Mouse (Mus musculus) adrenal gland, adult 2 months (tissue): ENCODE measurements around the gene Vamp3. TPM values are rescaled to one million over a fixed set of nuclear protein-coding genes. Genes with fewer than 3 reads are reported as not detected.
"Not testable (repeated sequence)": the region's sequence is repeated elsewhere in the genome, so short reads cannot be mapped to it uniquely, and the experiment has no call there.

ENCODE experiments used
- DNase-seq: peaks from one replicate; pipeline ENCODE4 v3.0.0; 2021
- polyA plus RNA-seq: library from polyadenylated mRNA; depleted of rRNA; stranded (reverse); fragments of >200 nt; gene quantifications from 2 replicates; pipeline ENCODE4 v1.2.3, GENCODE M21; 2012; rRNA removed
- total RNA-seq, 2 experiments: library from RNA; stranded (reverse); gene quantifications; 2 replicates each; pipeline ENCODE4 v1.2.3; 2021

Vamp3 gene
- total and polyA plus RNA-seq, 3 experiments = 12.7 to 67.0 (median 63.6) TPM

DNA sequence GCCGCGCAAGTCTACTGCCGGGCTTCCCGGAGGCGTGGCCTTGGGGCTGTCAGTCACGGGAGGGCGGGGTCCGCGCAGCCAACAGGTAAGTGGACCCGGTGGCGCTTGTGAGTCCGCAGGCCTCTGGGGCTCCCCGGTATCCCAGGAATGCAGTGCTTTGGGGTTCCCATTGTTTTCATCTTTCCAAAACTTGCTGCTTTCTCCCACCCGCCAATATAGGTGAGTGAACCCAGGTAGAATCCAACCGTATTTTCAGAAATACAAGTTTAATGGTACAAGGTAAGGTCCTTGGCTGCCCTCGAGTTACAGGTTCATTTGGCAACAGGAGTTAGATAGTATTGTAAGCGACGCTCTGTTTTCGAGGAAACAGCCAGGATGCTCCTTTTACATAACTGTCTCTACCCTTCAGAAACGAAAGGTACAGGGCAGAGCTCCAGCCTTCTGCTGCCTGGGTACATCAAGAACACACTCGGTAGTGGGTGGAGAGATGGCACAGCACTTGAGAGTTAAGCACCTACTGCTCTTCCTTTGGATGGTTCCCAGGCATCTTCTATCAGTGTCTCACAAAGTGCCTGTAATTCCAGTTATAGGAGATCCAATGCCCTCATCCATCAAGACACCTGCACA lies 12.7 kb downstream of the Vamp3 start:
- no peak for DNase-seq

DNA sequence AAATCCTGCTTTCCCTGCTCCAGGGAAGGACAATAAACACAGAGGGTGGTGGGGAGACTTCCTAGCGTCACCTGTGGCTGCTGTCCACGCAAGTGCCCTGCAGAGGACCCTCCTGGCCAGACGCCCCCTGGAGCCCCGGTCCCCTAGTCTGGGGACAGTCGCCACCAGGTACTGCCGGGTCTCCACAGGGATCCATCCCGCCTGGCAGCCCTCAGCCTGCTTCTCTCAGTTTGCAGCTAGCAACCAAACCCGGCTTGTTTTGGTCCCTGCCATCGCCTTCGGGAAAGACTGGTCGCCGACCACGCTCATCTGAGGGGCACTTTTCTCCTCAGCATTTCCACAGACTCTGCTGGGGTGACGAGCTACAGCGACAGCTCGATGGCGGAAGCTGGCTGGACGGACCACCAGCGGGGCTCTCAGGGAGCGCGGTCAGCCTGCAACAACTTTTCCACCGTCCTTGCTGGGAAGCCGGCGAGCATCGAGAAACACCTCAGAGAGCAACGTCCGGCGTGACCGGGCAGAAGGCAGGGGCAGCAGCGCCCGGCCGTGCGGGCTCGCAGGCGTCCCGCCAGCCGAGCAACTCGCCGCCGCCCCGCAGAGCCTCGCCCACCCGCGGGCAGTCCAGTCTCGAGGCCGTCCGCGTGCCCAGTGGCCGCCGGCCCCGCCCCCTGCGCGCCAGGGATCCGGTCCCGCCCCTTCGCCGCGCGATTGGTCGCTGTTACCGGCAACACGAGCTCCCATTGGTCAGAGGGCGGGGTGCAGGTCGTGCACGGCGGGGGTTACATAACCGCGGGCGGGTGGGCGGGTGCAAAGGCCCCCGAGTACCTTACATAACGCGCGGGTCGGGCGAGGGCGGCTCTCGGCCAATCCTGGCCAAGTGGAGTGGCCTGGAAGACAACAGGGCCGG lies 13.5 kb downstream of the Vamp3 start, which contains the start of gene Per3:
Gene Per3, minus strand, starts transcription at position 629 of the 907 bp plus-strand sequence.
- peak; percentile 99 for DNase-seq

DNA sequence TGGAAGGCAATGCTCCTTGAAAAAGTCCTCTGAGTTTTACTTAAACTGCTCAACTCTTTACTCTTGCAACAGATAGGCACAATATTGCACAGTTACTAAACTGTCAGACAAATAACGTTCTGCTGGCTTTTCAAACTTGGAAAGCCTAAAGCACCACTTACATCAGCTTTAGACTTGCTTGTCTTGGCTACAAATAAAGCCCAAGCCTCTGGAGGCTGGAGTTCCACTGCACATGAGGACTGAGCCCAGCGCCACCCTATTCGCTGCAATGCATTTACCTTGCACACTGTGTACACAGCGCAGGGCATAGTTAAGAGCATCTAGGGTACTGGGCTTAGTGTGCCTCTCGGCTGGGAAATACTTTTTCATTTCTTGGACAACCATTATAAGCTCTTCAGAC lies 14.5 kb downstream of the Vamp3 start:
- peak; percentile 25 for DNase-seq

DNA sequence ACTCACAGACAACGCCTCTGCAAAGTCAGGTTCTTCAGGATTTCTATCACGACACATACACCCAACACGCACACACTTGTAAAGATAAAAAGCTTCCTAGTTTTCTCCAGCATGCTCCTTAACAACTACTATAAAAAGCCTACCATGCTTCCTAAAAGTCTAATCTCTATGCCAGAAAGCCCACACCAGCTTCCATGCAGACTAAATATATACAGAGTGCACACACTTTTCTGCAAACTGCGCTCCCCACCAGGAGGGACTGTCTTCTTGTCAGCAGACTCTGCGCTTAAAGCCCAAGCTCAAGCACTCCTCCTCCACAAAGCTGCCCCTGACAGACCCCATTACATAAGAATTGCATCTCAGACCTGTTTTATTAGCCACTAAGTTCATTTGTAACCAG lies 16.3 kb downstream of the Vamp3 start:
- DNase-seq = no peak

DNA sequence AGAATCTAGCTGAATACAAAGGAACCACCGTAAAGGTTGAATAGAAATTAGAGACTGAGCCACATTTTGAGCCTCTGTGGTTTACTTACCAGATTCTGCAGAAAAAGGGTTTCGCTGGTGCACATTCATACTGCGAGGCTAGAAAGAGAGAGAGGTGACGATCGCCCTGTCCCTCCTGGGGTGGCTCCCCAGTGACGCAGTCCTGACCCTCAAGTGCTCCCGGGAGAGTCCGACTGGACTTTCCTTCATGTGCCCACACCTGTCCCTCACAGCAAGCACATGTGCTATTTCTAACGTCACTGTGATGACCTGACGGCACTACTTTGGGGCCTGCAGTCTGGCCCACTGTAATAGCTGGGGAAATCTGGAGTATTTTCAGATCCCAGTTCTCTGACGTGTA lies 20.0 kb downstream of the Vamp3 start:
- DNase-seq = no peak

DNA sequence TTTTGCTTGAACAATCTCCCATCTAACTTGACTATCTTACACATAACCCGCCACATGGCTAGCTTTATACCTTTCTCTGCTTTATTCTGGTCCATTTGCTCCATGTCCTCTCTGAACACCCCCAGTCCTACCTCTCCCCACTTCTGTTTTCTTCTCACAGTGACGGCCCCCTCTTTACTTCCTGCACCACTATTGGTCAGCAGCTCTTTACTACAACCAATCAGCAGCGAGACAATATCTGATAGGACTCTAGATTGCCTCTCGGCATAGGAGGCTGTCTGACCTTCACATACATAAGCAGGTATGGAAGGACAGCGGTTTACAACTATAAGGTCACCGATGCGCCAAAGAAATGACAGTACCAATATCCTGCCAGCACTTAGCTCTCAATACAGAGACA lies 21.2 kb downstream of the Vamp3 start:
- DNase-seq = no peak

DNA sequence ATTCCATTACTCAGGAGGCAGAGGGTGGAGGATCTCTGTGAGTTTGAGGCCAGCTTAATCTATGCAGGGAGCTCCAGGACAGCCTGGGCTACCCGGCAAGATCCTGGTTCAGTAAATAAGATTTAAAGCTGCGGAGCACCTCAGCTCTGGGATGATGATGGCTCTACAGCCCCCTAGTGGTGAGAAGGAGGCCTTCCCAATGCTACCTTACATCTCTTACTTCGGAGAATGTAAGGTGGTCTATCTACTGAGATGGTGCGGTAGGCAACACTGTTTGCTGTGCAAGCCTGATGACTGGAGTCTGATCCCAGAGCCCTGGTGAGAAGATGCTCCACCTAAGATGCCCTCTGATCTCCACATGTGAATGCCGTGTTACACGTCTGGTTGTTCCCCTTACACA lies 30.8 kb downstream of the Vamp3 start:
- peak; percentile 10 for DNase-seq

DNA sequence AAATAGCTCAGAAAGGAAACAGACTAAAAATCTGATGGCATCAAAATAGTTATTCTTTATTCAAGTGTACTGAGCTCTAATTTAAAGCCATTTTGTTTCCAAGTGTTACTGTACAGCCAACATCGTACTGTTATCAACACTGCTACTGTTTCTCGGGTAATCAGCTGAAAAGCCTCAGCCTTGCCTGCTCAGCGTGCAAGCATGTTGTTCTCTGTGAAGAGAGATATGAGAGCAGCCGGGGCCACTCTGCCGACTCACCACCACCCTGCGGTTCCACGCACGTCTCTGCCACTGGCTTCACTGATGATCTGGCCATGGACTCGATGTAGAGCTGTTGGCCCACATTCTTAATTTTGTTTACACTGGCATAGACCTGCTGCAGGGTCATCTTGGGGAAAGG lies 33.6 kb downstream of the Vamp3 start:
- DNase-seq = no peak

DNA sequence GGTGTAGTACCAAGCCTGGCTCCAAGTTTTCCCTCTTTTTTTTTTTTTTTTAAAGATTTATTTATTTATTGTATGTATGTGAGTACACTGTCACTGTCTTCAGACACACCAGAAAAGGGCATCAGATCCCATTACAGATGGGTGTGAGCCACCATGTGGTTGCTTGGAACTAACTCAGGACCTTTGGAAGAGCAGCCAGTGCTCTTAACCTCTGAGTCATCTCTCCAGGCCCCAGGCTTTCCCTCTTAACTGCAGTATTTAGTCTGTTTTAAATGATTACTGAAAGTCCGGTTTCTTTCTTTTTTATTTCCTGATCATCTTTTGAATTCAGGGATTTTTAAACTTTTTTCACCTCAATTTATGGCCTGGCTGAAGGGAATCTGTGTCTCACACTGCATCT lies 40.4 kb downstream of the Vamp3 start:
- not testable (repeated sequence) for DNase-seq

DNA sequence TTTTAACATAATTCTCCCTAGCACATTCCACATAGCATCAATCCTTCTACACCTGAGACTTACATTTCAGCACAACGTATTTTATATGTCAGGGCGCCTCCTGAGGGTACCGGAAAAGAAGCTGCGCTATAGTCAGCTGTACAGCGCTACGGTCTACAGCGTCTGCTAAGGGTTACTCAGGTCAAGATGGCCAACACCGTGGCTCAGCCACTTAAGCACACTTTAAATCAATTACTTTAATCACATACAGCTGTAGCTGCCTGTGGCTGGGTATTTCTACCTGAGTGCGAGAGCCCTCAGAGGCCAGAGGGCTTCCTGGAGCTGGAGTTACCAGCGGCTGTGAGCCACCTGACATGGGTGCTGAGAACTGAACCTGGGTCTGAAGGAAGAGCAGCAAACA lies 41.8 kb downstream of the Vamp3 start:
- DNase-seq = no peak

DNA sequence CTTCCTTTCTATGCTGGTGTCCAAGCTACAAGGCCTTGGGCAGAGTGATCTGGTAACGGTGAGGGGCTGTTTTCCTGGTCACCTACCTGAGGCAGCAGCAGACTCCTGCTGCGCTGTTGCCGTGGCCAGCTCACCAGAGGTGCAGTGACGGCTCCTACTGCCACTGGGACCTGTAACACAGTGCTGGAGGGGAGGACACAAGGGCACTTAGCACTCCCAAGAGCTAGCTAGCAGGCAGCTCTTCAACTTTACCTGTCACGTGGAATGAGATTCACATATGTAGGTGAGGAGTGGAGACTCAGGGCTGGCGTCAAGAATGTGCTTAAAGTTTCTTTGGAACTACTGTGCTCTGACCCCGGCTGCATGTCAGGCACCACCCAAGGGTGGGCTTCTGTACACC lies 47.4 kb downstream of the Vamp3 start:
- DNase-seq = no peak

DNA sequence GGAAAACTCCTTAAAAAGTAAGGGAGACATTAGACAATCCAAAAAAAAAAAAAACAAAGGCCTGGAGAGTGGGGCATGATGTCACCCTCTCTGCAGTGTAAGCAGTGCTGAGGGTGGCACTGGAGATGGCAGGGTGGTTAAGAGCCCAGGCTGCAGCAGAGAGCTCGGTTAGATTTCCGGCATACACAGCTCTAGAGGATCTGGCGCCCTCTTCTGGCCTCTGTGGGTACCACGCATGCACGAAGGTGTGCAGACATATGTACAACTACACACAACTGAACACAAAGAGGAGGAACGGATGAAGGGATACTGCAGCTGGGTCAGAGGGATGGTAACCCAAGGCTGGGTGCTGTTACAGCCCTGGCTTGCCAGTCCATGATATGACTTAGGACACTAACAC lies 50.8 kb downstream of the Vamp3 start:
- DNase-seq = peak; percentile 5

DNA sequence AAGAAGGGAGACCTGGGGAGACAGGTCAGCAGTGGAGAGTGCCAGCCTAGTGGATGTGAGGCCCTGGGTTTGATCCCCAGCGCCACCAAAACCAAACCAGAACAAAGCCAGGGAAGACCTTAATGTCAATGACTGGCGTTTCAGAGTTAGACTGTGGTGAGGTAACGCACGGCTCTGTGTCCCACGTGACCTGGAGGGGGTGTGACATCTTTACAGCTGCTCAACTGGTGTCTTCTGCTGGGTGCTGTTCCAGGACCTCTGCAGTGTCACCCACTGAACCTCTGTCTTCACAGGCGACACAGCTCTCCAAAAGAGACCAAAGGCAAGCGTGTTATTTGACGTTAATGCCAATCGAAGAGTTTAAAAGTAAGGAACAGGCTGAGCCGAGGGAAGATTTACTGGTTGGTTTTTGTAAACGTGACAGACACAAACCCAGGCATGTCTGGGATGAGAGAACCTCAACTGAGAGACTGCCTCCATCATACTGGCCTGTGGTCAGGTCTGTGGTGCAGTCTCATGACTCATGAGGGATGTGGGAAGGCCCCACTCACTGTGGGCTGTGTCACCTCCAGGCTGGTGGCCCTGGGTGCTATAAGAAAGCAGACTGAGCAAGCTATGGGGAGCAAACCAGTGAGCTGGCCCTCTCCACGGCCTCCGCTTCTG lies 52.0 kb downstream of the Vamp3 start:
- no peak for DNase-seq

DNA sequence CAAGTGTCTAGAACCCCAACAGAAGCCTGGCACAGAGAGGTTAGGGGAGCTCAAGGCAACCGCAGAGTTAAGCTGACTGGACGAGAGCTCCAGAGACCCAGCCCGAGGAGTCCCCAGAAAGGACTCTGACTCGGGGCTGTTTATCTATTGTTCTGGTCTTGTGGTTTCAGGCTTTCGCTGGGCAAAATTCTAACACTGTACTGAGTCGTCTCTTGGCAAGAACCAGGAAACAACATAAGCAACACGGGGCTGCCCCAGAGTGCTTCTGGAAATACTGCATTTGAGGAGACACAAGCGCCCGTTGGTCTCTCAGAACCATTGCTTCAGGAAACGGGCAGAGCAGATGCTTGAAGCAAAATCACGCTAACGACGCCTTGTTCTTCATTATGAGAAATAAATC lies 56.4 kb downstream of the Vamp3 start:
- no peak for DNase-seq

DNA sequence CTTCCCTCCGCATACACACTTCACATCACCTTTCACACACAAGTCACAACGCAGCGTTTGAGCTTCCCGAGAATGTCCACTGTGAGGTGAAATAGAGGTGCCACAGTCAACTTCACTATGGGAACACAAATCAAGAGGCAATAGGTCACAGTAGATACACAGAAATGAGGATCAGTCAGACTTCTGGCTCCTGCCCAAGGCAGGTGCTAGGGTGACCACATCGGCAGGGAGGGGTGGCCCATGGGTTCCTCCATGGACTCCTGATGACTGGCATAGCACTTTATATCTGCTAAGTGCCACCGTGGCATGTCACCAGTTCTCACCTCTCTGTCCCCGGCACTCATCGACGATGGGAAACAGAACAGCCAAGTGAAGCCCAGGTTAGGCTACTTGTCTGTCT lies 59.1 kb downstream of the Vamp3 start:
- DNase-seq = no peak

Other genes starting within 250 kb of the Vamp3 start
- gene Errfi1, start 204.0 kb downstream of the Vamp3 start, total RNA-seq = 10 to 100 TPM; 41.7 to 49.8 TPM
- 12.1 and 12.6 TPM in 2 replicates for gene Errfi1, start 204.0 kb downstream of the Vamp3 start, polyA plus RNA-seq
- 100 to 1,000 TPM; 274 to 292 TPM for gene Park7, start 143.5 kb downstream of the Vamp3 start, total RNA-seq
- gene Park7, start 143.5 kb downstream of the Vamp3 start, polyA plus RNA-seq = 73.0 and 78.6 TPM in 2 replicates
- under 1 TPM in 1 of 2 experiments, not detected in 1; 0.45 TPM for gene Tnfrsf9, start 143.4 kb downstream of the Vamp3 start, total RNA-seq
- 0.10 TPM in 1 of 2 replicates, not detected in the other for gene Tnfrsf9, start 143.4 kb downstream of the Vamp3 start, polyA plus RNA-seq
- gene Uts2, start 60.9 kb downstream of the Vamp3 start, total RNA-seq = not detected
- not detected in 2 replicates for gene Uts2, start 60.9 kb downstream of the Vamp3 start, polyA plus RNA-seq
- 10 to 100 TPM in 1 of 2 experiments, 1 to 10 TPM in 1; 5.0 to 15.2 TPM for gene Per3, start 13.3 kb downstream of the Vamp3 start, total RNA-seq
- gene Per3, start 13.3 kb downstream of the Vamp3 start, polyA plus RNA-seq = 13.6 and 22.6 TPM in 2 replicates
- not detected for gene Gm13090, start 31.6 kb upstream of the Vamp3 start, total RNA-seq
- not detected in 2 replicates for gene Gm13090, start 31.6 kb upstream of the Vamp3 start, polyA plus RNA-seq